Mouse (Mus musculus) ovary, adult 2 months (tissue): Measurements from ENCODE around the gene Dync2h1. TPM values are rescaled to one million over a fixed set of nuclear protein-coding genes. Genes with fewer than 3 reads are reported as not detected.

ENCODE experiments used
- polyA plus RNA-seq: library from polyadenylated mRNA; depleted of rRNA; stranded (reverse); fragments of >200 nt; gene quantifications from 2 replicates; pipeline ENCODE4 v1.2.3, GENCODE M21; 2012; rRNA removed

Dync2h1 gene
- 1.1 and 1.4 TPM in 2 replicates for polyA plus RNA-seq

GRCm38 (mm10) chr9:7184172-7184896, at the start of gene Dync2h1, which contains the start of gene Dcun1d5:
TSS of gene Dync2h1 (minus strand) at chr9:7184446.
TSS of gene Dcun1d5 (plus strand) at chr9:7184520.

Other genes with a start within 250 kb of the Dync2h1 start
- gene Dcun1d5, start 74 bp upstream of the Dync2h1 start, polyA plus RNA-seq, result 38.5 and 51.8 TPM in 2 replicates
- gene Mmp13, start 88.1 kb upstream of the Dync2h1 start, polyA plus RNA-seq, result 0.12 and 0.19 TPM in 2 replicates
- gene Mmp12, start 159.9 kb upstream of the Dync2h1 start, polyA plus RNA-seq, result 0.80 and 0.81 TPM in 2 replicates
- not detected in 2 replicates for gene Mmp1b, start 203.6 kb upstream of the Dync2h1 start, polyA plus RNA-seq